Mouse (Mus musculus): ENCODE measurements around the gene Tmem114.
A peak's percentile ranks its signal among the peaks of the same experiment; 100 is the strongest.

DNA sequence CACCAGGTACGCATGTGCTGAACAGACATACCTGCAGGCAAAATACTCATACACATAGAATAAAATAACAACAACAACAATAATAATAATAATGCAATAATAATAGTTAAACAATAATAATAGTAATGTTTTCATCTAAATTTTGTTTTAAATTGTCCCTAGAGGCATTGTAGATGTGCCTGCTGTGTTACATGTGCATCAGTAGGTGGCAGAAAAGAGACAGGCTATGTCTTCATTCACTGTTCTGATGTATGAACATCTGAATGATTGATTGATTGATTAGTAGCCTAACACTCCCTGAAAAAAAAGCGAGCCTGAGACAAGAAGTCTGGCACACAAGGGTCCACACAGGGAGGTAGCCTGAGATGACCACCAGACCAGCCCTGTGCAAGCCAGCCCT, 22.3 kb downstream of the Tmem114 start:
- TF ChIP-seq CTCF (IDR thresholded peaks at IDR 0.05; ENCODE audit: low read depth), result peak; percentile 31
- no peak for TF ChIP-seq EP300 (optimal IDR thresholded peaks at IDR 0.05)

Measured in stomach, postnatal 0 days (tissue).